25 mouse cellular contexts compared by ENCODE assay signal in the genomic region with DNA sequence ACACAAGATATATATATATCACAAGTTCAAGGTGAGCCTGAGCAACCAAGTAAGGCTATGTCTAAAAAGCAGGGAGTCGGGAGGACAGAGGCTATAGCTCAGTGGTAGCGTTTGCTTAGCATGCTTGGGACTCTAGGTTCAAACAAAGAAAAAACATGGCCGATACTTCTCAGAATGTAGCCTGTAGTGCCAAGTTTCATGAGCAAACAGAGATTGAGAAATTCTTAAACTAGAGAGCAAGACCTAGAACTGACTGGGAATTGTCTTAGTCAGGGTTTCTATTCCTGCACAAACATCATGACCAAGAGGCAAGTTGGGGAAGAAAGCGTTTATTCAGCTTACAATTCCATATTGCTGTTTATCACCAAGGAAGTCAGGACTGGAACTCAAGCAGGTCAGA. TPM values are rescaled to one million over a fixed set of nuclear protein-coding genes. Genes with fewer than 3 reads are reported as not detected.
DNase-seq lines count a peak whose midpoint lies in the region; ATAC-seq lines count a peak whose summit lies in the region.
"Had no signal": no experiment of that assay in that cellular context is flagged by ENCODE, and none has a peak within 500 bp of the region (broad histone marks: within the 10 kb centered on the region; RNA-seq: fewer than 3 reads in every experiment).

No protein-coding gene starts in this region.

- H3K4me1 ChIP-seq in liver, embryonic 11.5 days (replicated peaks; ENCODE audit: control insufficient read depth, insufficient read depth, low read length): peaks cover 3% of the 10 kb centered on the region

- no peaks in the 10 kb centered on the region for H3K27me3 ChIP-seq in liver, embryonic 11.5 days (replicated peaks; ENCODE audit: control insufficient read depth, insufficient read depth, low read length)
- H3K27me3 ChIP-seq: embryonic facial prominence, embryonic 15.5 days had no signal

- H3K36me3 ChIP-seq in liver, embryonic 11.5 days (ENCODE audit: control insufficient read depth, insufficient read depth, low read length): no peaks in the 10 kb centered on the region
- H3K36me3 ChIP-seq: embryonic facial prominence, embryonic 13.5 days; embryonic facial prominence, embryonic 15.5 days; forebrain, embryonic 10.5 days; forebrain, embryonic 12.5 days; G1E had no signal

- no peak overlapping the region for H3K27ac ChIP-seq in liver, embryonic 11.5 days (ENCODE audit: low read depth, low read length)
- H3K27ac ChIP-seq: embryonic facial prominence, embryonic 13.5 days; embryonic facial prominence, embryonic 15.5 days; forebrain, embryonic 10.5 days; forebrain, embryonic 12.5 days had no signal

- H3K9ac ChIP-seq in liver, embryonic 11.5 days (ENCODE audit: low read depth, low read length): no peak overlapping the region
- H3K9ac ChIP-seq: embryonic facial prominence, embryonic 13.5 days; embryonic facial prominence, embryonic 15.5 days; forebrain, embryonic 12.5 days had no signal

- H3K4me3 ChIP-seq in liver, embryonic 11.5 days (ENCODE audit: low read depth, low read length): no peak overlapping the region
- H3K4me3 ChIP-seq: embryonic facial prominence, embryonic 13.5 days; embryonic facial prominence, embryonic 15.5 days; erythroblast, embryonic 14.5 days; forebrain, embryonic 10.5 days; forebrain, embryonic 12.5 days had no signal

- WGBS in liver, embryonic 11.5 days: 86% methylated on average over 4 of the region's 4 CpGs

- no peak overlapping the region for H3K4me2 ChIP-seq in liver, embryonic 11.5 days
- H3K4me2 ChIP-seq: embryonic facial prominence, embryonic 13.5 days; embryonic facial prominence, embryonic 15.5 days; forebrain, embryonic 12.5 days had no signal

- DNase-seq in heart, adult 11 months: peak; percentile 44
- no peak for DNase-seq in heart, postnatal 25 days (ENCODE audit: low spot score)
- DNase-seq in liver, embryonic 11.5 days (ENCODE audit: low spot score): peak; percentile 16
- DNase-seq in liver (no peak), NIH3T3 (ENCODE audit: low read depth) (peak; percentile 9)
- no peak for DNase-seq in adrenal gland, adult 2 months
- DNase-seq: adrenal gland, postnatal 10 days; adrenal gland, postnatal 25 days; B cell, adult 2 months; cerebellum, adult 11 months; cerebellum, adult 18-20 months; cerebellum, adult 8-10 months; cerebellum, adult 9-11 months; cerebellum, postnatal 14 days; cerebellum, postnatal 36 days; embryo, embryonic 11 days had no signal

- no peaks in the 10 kb centered on the region for H3K9me3 ChIP-seq in liver, embryonic 11.5 days (ENCODE audit: control insufficient read depth, low read length)
- H3K9me3 ChIP-seq: embryonic facial prominence, embryonic 13.5 days; embryonic facial prominence, embryonic 15.5 days; forebrain, embryonic 10.5 days; forebrain, embryonic 12.5 days; G1E had no signal

- no peak for ATAC-seq in liver, embryonic 11.5 days (replicated peaks; ENCODE audit: low FRiP score)
- ATAC-seq: CD4-positive, CD25-positive, alpha-beta regulatory T cell, adult 4 months; forebrain, embryonic 14.5 days; forebrain, embryonic 16.5 days had no signal

- intact Hi-C loops in heart, postnatal 25 days (cut with DNase I): no loop called here

RNA-seq across cellular contexts. Expression of a gene that starts 31.4 kb away (rescaled TPM):
- total RNA-seq in heart, postnatal 25 days (2021): 10 to 100 TPM; 19.0 to 20.1 TPM
- polyA plus RNA-seq in liver, embryonic 11.5 days (2014; fragmentation: Nextera tagmentation; extraction: Ambion mirVana): 6.4 TPM in 2 replicates
- 10 to 100 TPM; 44.3 to 53.5 TPM for total RNA-seq in adrenal gland, adult 2 months (2021)
- 8.4 and 14.8 TPM in 2 replicates for polyA plus RNA-seq in adrenal gland, adult 2 months (2012; rRNA removed)

Comparison
In these comparisons a context has a peak if more than half of its experiments do, and no peak if none do; other contexts are left out.
1. DNase-seq: peak in heart, adult 11 months (single experiment), liver, embryonic 11.5 days (single experiment) and NIH3T3 (single experiment); none in heart, postnatal 25 days (single experiment), liver (single experiment) and adrenal gland, adult 2 months (single experiment).